Mouse (Mus musculus) bone marrow macrophage, adult 2 months (primary cell): ENCODE data around the gene Iscu. TPM values are rescaled to one million over a fixed set of nuclear protein-coding genes. Genes with fewer than 3 reads are reported as not detected.
A peak's percentile ranks its signal among the peaks of the same experiment; 100 is the strongest.

Source experiments
- H3K27ac ChIP-seq: 2 replicates; pipeline ENCODE4 v1.5.1; 2012; ENCODE audit warnings: low read depth, low read length; ENCODE audit not compliant: insufficient read depth
- H3K4me1 ChIP-seq: 2 replicates; pipeline ENCODE4 v1.6.1; 2012; ENCODE audit warnings: low read length; ENCODE audit not compliant: control insufficient read depth, insufficient read depth
- H3K4me3 ChIP-seq: 2 replicates; pipeline ENCODE4 v1.5.1; 2012; ENCODE audit warnings: mild to moderate bottlenecking, low read length, moderate library complexity; ENCODE audit not compliant: insufficient read depth
- CTCF ChIP-seq: IDR thresholded peaks from 2 replicates; pipeline ENCODE4 v1.5.1; 2012; ENCODE audit warnings: low read depth, mild to moderate bottlenecking, low read length, moderate library complexity
- POLR2A ChIP-seq: IDR thresholded peaks from 2 replicates; pipeline ENCODE4 v1.6.1; 2012; ENCODE audit warnings: mild to moderate bottlenecking, low read depth, low read length, borderline replicate concordance
- polyA plus RNA-seq: library from polyadenylated mRNA; stranded (reverse); fragments of >200 nt; gene quantifications from 2 replicates; pipeline ENCODE4 v1.2.4, GENCODE M21; 2012; ENCODE audit not compliant: missing spikeins, insufficient read depth, insufficient read length

The Iscu gene
- polyA plus RNA-seq, 1 experiment: 106 TPM

- TF ChIP-seq POLR2A: no peak
- TF ChIP-seq CTCF: no peak
- H3K4me1 ChIP-seq: peaks cover 28% of the 10 kb centered on the region
- H3K4me3 ChIP-seq: no peak overlapping the region
- no peak overlapping the region for H3K27ac ChIP-seq
These were observed 14.4 kb downstream of the Iscu start for GRCm38 (mm10) chr5:113786985-113787384.

- peaks cover 31% of the 10 kb centered on the region for H3K4me1 ChIP-seq
- H3K4me3 ChIP-seq: no peak overlapping the region
- TF ChIP-seq CTCF (no peak), POLR2A (no peak)
- no peak overlapping the region for H3K27ac ChIP-seq
These were observed 16.1 kb downstream of the Iscu start for GRCm38 (mm10) chr5:113788645-113789044.

GRCm38 (mm10) chr5:113789075-113789788 lies 16.7 kb downstream of the Iscu start:
- no peak overlapping the region for H3K4me3 ChIP-seq
- H3K4me1 ChIP-seq: peaks cover 27% of the 10 kb centered on the region
- H3K27ac ChIP-seq: no peak overlapping the region
- no peak for TF ChIP-seq POLR2A
- TF ChIP-seq CTCF: no peak

GRCm38 (mm10) chr5:113790453-113791196 lies 18.1 kb downstream of the Iscu start:
- Histone ChIP-seq H3K4me1 (peaks cover 24% of the 10 kb centered on the region), H3K27ac (no peak overlapping the region), H3K4me3 (no peak overlapping the region)
- TF ChIP-seq POLR2A (no peak), CTCF (no peak)

- no peak overlapping the region for H3K4me3 ChIP-seq
- no peak for TF ChIP-seq POLR2A
- TF ChIP-seq CTCF: no peak
- no peak overlapping the region for H3K27ac ChIP-seq
- peaks cover 33% of the 10 kb centered on the region for H3K4me1 ChIP-seq
These were observed 18.9 kb downstream of the Iscu start for GRCm38 (mm10) chr5:113791197-113792095.

- peak overlapping the region; percentile 26 for H3K27ac ChIP-seq
- 0 out of 2 replicates have a peak overlapping the region, but pooled peaks have one; percentile 4 for H3K4me3 ChIP-seq
- TF ChIP-seq CTCF (no peak; the same call in 1 of the 2 replicates), POLR2A (no peak)
- peaks cover 23% of the 10 kb centered on the region for H3K4me1 ChIP-seq
These were observed 24.0 kb downstream of the Iscu start for GRCm38 (mm10) chr5:113796401-113797148.

- Histone ChIP-seq H3K4me3 (no peak overlapping the region), H3K27ac (no peak overlapping the region), H3K4me1 (peaks cover 23% of the 10 kb centered on the region)
- TF ChIP-seq CTCF (no peak), POLR2A (no peak)
These were observed 24.8 kb downstream of the Iscu start for GRCm38 (mm10) chr5:113797149-113797882.

GRCm38 (mm10) chr5:113798525-113798924 lies 26.0 kb downstream of the Iscu start:
- H3K4me1 ChIP-seq: peaks cover 16% of the 10 kb centered on the region
- TF ChIP-seq POLR2A: no peak
- no peak for TF ChIP-seq CTCF
- no peak overlapping the region for H3K4me3 ChIP-seq
- no peak overlapping the region for H3K27ac ChIP-seq
